Mouse (Mus musculus): ENCODE results near the gene Wdr4. TPM values are rescaled to one million over a fixed set of nuclear protein-coding genes. Genes with fewer than 3 reads are reported as not detected.

The Wdr4 gene
- polyA plus RNA-seq (2014; fragmentation: Nextera tagmentation; extraction: Ambion mirVana), result 33.4 and 34.0 TPM in 2 replicates

GRCm38 (mm10) chr17:31519946-31520838 lies at the start of gene Wdr4, which contains the start of gene Ndufv3:
Gene Wdr4 (minus strand): TSS chr17:31519980.
Gene Ndufv3 (plus strand): TSS chr17:31520115.
- no peaks in the 10 kb centered on the region for H3K9me3 ChIP-seq (ENCODE audit: control insufficient read depth, low read length)
- 0 out of 2 replicates have a peak within 1 kb of the TSS, but pooled peaks have one; percentile 24 for H3K27ac ChIP-seq (ENCODE audit: low read depth, low read length)
- WGBS, result under 1% methylated on average over 45 of the region's 45 CpGs
- ATAC-seq (ENCODE audit: low FRiP score) (peak; percentile 95), DNase-seq (ENCODE audit: low spot score) (peak; percentile 100)
- peak within 1 kb of the TSS; percentile 71 for H3K4me3 ChIP-seq (ENCODE audit: low read depth, low read length)
- H3K36me3 ChIP-seq (ENCODE audit: control insufficient read depth, insufficient read depth, low read length), result no peaks in the 10 kb centered on the region
- peak within 1 kb of the TSS; percentile 67 for H3K9ac ChIP-seq (ENCODE audit: low read depth, low read length)
- H3K4me2 ChIP-seq (replicated peaks; ENCODE audit: low read depth, low read length), result peak within 1 kb of the TSS; percentile 64
- no peaks in the 10 kb centered on the region for H3K27me3 ChIP-seq (ENCODE audit: control insufficient read depth, insufficient read depth, low read length)
- no peaks in the 10 kb centered on the region; the same call in 1 of the 2 replicates for H3K4me1 ChIP-seq (replicated peaks; ENCODE audit: control insufficient read depth, insufficient read depth, low read length)

GRCm38 (mm10) chr17:31566276-31566675 lies 46.5 kb upstream of the Wdr4 start:
- ATAC-seq (ENCODE audit: low FRiP score) (no peak), DNase-seq (ENCODE audit: low spot score) (no peak)
- no peaks in the 10 kb centered on the region for H3K36me3 ChIP-seq (ENCODE audit: control insufficient read depth, insufficient read depth, low read length)
- WGBS, result 75% methylated on average over 6 of the region's 6 CpGs
- peaks cover 5% of the 10 kb centered on the region for H3K4me1 ChIP-seq (replicated peaks; ENCODE audit: control insufficient read depth, insufficient read depth, low read length)
- H3K9me3 ChIP-seq (ENCODE audit: control insufficient read depth, low read length), result no peaks in the 10 kb centered on the region
- no peaks in the 10 kb centered on the region for H3K27me3 ChIP-seq (ENCODE audit: control insufficient read depth, insufficient read depth, low read length)
- H3K4me3 ChIP-seq (ENCODE audit: low read depth, low read length), result peak overlapping the region; percentile 83
- H3K4me2 ChIP-seq (replicated peaks; ENCODE audit: low read depth, low read length), result peak overlapping the region; percentile 73
- H3K9ac ChIP-seq (ENCODE audit: low read depth, low read length), result peak overlapping the region; percentile 88; the same call in 1 of the 2 replicates
- H3K27ac ChIP-seq (ENCODE audit: low read depth, low read length), result no peak overlapping the region

GRCm38 (mm10) chr17:31565141-31566056 lies 45.6 kb upstream of the Wdr4 start:
- WGBS, result under 1% methylated on average over 61 of the region's 88 CpGs
- peak overlapping the region; percentile 83 for H3K4me3 ChIP-seq (ENCODE audit: low read depth, low read length)
- no peaks in the 10 kb centered on the region for H3K36me3 ChIP-seq (ENCODE audit: control insufficient read depth, insufficient read depth, low read length)
- DNase-seq (ENCODE audit: low spot score), result peak; percentile 77
- no peaks in the 10 kb centered on the region for H3K27me3 ChIP-seq (ENCODE audit: control insufficient read depth, insufficient read depth, low read length)
- H3K27ac ChIP-seq (ENCODE audit: low read depth, low read length), result peak overlapping the region; percentile 98
- H3K9ac ChIP-seq (ENCODE audit: low read depth, low read length), result peak overlapping the region; percentile 88
- peak overlapping the region; percentile 73 for H3K4me2 ChIP-seq (replicated peaks; ENCODE audit: low read depth, low read length)
- ATAC-seq (ENCODE audit: low FRiP score), result peak; percentile 58
- H3K9me3 ChIP-seq (ENCODE audit: control insufficient read depth, low read length), result no peaks in the 10 kb centered on the region
- H3K4me1 ChIP-seq (replicated peaks; ENCODE audit: control insufficient read depth, insufficient read depth, low read length), result peaks cover 5% of the 10 kb centered on the region

- Histone ChIP-seq H3K4me3 (ENCODE audit: low read depth, low read length) (peak overlapping the region; percentile 83), H3K36me3 (ENCODE audit: control insufficient read depth, insufficient read depth, low read length) (no peaks in the 10 kb centered on the region), H3K27me3 (ENCODE audit: control insufficient read depth, insufficient read depth, low read length) (no peaks in the 10 kb centered on the region), H3K4me2 (replicated peaks; ENCODE audit: low read depth, low read length) (peak overlapping the region; percentile 73), H3K9ac (ENCODE audit: low read depth, low read length) (peak overlapping the region; percentile 88), H3K27ac (ENCODE audit: low read depth, low read length) (peak overlapping the region; percentile 98), H3K4me1 (replicated peaks; ENCODE audit: control insufficient read depth, insufficient read depth, low read length) (peaks cover 5% of the 10 kb centered on the region), H3K9me3 (ENCODE audit: control insufficient read depth, low read length) (no peaks in the 10 kb centered on the region)
- no peak for ATAC-seq (ENCODE audit: low FRiP score)
- DNase-seq (ENCODE audit: low spot score), result no peak
- WGBS, result 0% methylated on average over 5 of the region's 44 CpGs
Observed at GRCm38 (mm10) chr17:31564858-31565140, 45.0 kb upstream of the Wdr4 start.

GRCm38 (mm10) chr17:31564015-31564857 lies 44.5 kb upstream of the Wdr4 start, which contains the start of gene Pknox1:
Gene Pknox1 (plus strand): TSS chr17:31564734.
- peak; percentile 94 for ATAC-seq (ENCODE audit: low FRiP score)
- Histone ChIP-seq H3K36me3 (ENCODE audit: control insufficient read depth, insufficient read depth, low read length) (no peaks in the 10 kb centered on the region), H3K4me1 (replicated peaks; ENCODE audit: control insufficient read depth, insufficient read depth, low read length) (peaks cover 5% of the 10 kb centered on the region), H3K9me3 (ENCODE audit: control insufficient read depth, low read length) (no peaks in the 10 kb centered on the region), H3K4me2 (replicated peaks; ENCODE audit: low read depth, low read length) (peak within 1 kb of the TSS; percentile 73), H3K27me3 (ENCODE audit: control insufficient read depth, insufficient read depth, low read length) (no peaks in the 10 kb centered on the region), H3K4me3 (ENCODE audit: low read depth, low read length) (peak within 1 kb of the TSS; percentile 83), H3K27ac (ENCODE audit: low read depth, low read length) (peak within 1 kb of the TSS; percentile 98), H3K9ac (ENCODE audit: low read depth, low read length) (peak within 1 kb of the TSS; percentile 88)
- peak; percentile 100 for DNase-seq (ENCODE audit: low spot score)
- WGBS, result 0% methylated on average over 49 of the region's 72 CpGs

GRCm38 (mm10) chr17:31563632-31564014 lies 43.8 kb upstream of the Wdr4 start:
- Histone ChIP-seq H3K4me3 (ENCODE audit: low read depth, low read length) (peak overlapping the region; percentile 31), H3K27ac (ENCODE audit: low read depth, low read length) (peak overlapping the region; percentile 81), H3K27me3 (ENCODE audit: control insufficient read depth, insufficient read depth, low read length) (no peaks in the 10 kb centered on the region), H3K36me3 (ENCODE audit: control insufficient read depth, insufficient read depth, low read length) (no peaks in the 10 kb centered on the region), H3K9ac (ENCODE audit: low read depth, low read length) (peak overlapping the region; percentile 65), H3K9me3 (ENCODE audit: control insufficient read depth, low read length) (no peaks in the 10 kb centered on the region), H3K4me1 (replicated peaks; ENCODE audit: control insufficient read depth, insufficient read depth, low read length) (peaks cover 5% of the 10 kb centered on the region), H3K4me2 (replicated peaks; ENCODE audit: low read depth, low read length) (peak overlapping the region; percentile 56)
- peak; percentile 7; the same call in 1 of the 2 replicates for ATAC-seq (ENCODE audit: low FRiP score)
- DNase-seq (ENCODE audit: low spot score), result peak; percentile 66
- 25% methylated on average over 12 of the region's 12 CpGs for WGBS

- Histone ChIP-seq H3K4me3 (ENCODE audit: low read depth, low read length) (no peak overlapping the region), H3K9me3 (ENCODE audit: control insufficient read depth, low read length) (no peaks in the 10 kb centered on the region), H3K27ac (ENCODE audit: low read depth, low read length) (no peak overlapping the region), H3K27me3 (ENCODE audit: control insufficient read depth, insufficient read depth, low read length) (no peaks in the 10 kb centered on the region), H3K36me3 (ENCODE audit: control insufficient read depth, insufficient read depth, low read length) (no peaks in the 10 kb centered on the region), H3K4me2 (replicated peaks; ENCODE audit: low read depth, low read length) (no peak overlapping the region), H3K4me1 (replicated peaks; ENCODE audit: control insufficient read depth, insufficient read depth, low read length) (0 out of 2 replicates have a peak, but pooled peaks cover 3% of the 10 kb centered on the region), H3K9ac (ENCODE audit: low read depth, low read length) (no peak overlapping the region)
- no peak for DNase-seq (ENCODE audit: low spot score)
- 88% methylated on average over 11 of the region's 11 CpGs for WGBS
- ATAC-seq (ENCODE audit: low FRiP score), result no peak
Observed at GRCm38 (mm10) chr17:31559021-31559789, 39.4 kb upstream of the Wdr4 start.
